Mouse (Mus musculus) kidney, adult 2 months (tissue): Measurements from ENCODE around the gene Vac14.

Experiments
- CTCF ChIP-seq: fragments of 200-500 bp; conservative IDR thresholded peaks from 2 replicates; pipeline ENCODE4 v1.5.1; 2011; ENCODE audit warnings: low read depth, mild to moderate bottlenecking, control low read depth, low read length, moderate library complexity, mixed read lengths; ENCODE audit not compliant: insufficient read depth, insufficient read length
- POLR2A ChIP-seq: fragments of 200-500 bp; IDR thresholded peaks from one replicate; pipeline ENCODE4 v1.6.1; 2011; ENCODE audit warnings: low read depth, low read length, control low read depth

GRCm38 (mm10) chr8:110662545-110662944, 44.2 kb downstream of the Vac14 start:
- TF ChIP-seq CTCF: no peak
- no peak for TF ChIP-seq POLR2A
